Mouse (Mus musculus): ENCODE measurements around the gene Osbpl11.

- TF ChIP-seq CTCF (IDR thresholded peaks at IDR 0.05) (no peak), EP300 (IDR thresholded peaks at IDR 0.05; ENCODE audit: insufficient read depth, low read depth, low read length) (no peak)
These were observed 98.2 kb downstream of the Osbpl11 start for GRCm38 (mm10) chr16:33283079-33283478.

All from heart, adult 2 months (tissue).